Mouse (Mus musculus) MEL (cell line): ENCODE results near the gene Tmem167b. TPM values are rescaled to one million over a fixed set of nuclear protein-coding genes. Genes with fewer than 3 reads are reported as not detected.

Experiments used
- DNase-seq: peaks from one replicate; pipeline ENCODE4 v3.0.0; 2011; ENCODE audit warnings: low read depth, low spot score
- H3K27ac ChIP-seq: 2 replicates; pipeline ENCODE4 v1.5.1; 2012; ENCODE audit warnings: low read depth, mild to moderate bottlenecking, control low read depth, low read length, moderate library complexity; ENCODE audit not compliant: control insufficient read depth
- H3K27me3 ChIP-seq, 2 experiments: fragments of 150-350 bp in 1 of 2; sonication (generic) in 1 of 2; 2 replicates each; pipeline ENCODE4 v1.6.1; 2012; ENCODE audit warnings: low read length in 2 of 2, mild to moderate bottlenecking in 2 of 2, improper control_type of control experiment in 1 of 2, moderate library complexity in 1 of 2; ENCODE audit not compliant: insufficient read depth in 2 of 2, control insufficient read depth in 1 of 2
- H3K36me3 ChIP-seq, 2 experiments: 2 replicates each; pipeline ENCODE4 v1.6.1; 2012 to 2014; ENCODE audit warnings: low read length in 2 of 2, improper control_type of control experiment in 1 of 2, inconsistent platforms in 1 of 2, mild to moderate bottlenecking in 1 of 2; ENCODE audit not compliant: insufficient read depth in 2 of 2, control insufficient read depth in 1 of 2
- H3K4me1 ChIP-seq, 2 experiments: fragments of 150-350 bp in 1 of 2; sonication (generic) in 1 of 2; 2 replicates each; pipeline ENCODE4 v1.6.1; 2012; ENCODE audit warnings: low read length in 2 of 2, improper control_type of control experiment in 1 of 2, mild to moderate bottlenecking in 1 of 2; ENCODE audit not compliant: insufficient read depth in 2 of 2, control insufficient read depth in 1 of 2
- H3K4me3 ChIP-seq, 2 experiments: fragments of 150-350 bp in 1 of 2; sonication (generic) in 1 of 2; 2 replicates each; pipeline ENCODE4 v1.5.1; 2012; ENCODE audit warnings: low read depth in 2 of 2, low read length in 2 of 2, mild to moderate bottlenecking in 2 of 2, moderate library complexity in 2 of 2, control low read depth in 1 of 2, improper control_type of control experiment in 1 of 2; ENCODE audit not compliant: control insufficient read depth in 1 of 2, insufficient read depth in 1 of 2
- H3K79me2 ChIP-seq: 2 replicates; pipeline ENCODE4 v1.6.1; 2012; ENCODE audit warnings: mild to moderate bottlenecking, low read length, moderate library complexity; ENCODE audit not compliant: control insufficient read depth, poor library complexity, insufficient read depth
- H3K9ac ChIP-seq: 2 replicates; pipeline ENCODE4 v1.6.1; 2012; ENCODE audit warnings: low read depth, mild to moderate bottlenecking, control low read depth, low read length, moderate library complexity; ENCODE audit not compliant: control insufficient read depth, poor library complexity, severe bottlenecking
- H3K9me3 ChIP-seq: fragments of 150-350 bp; sonication (generic); replicated peaks from 2 replicates; pipeline ENCODE4 v1.6.1; 2012; ENCODE audit warnings: mild to moderate bottlenecking, low read length, improper control_type of control experiment, moderate library complexity; ENCODE audit not compliant: insufficient read depth
- BHLHE40 ChIP-seq: IDR thresholded peaks from 2 replicates; pipeline ENCODE4 v1.6.1; 2012; ENCODE audit warnings: low read depth, mild to moderate bottlenecking, inconsistent platforms, low read length, improper control_type of control experiment, borderline replicate concordance
- CHD1 ChIP-seq: IDR thresholded peaks from 2 replicates; pipeline ENCODE4 v1.6.1; 2012; ENCODE audit warnings: low read depth, mild to moderate bottlenecking, inconsistent platforms, low read length, improper control_type of control experiment
- CTCF ChIP-seq, 3 experiments: IDR thresholded peaks in 2 of 3; conservative IDR thresholded peaks in 1 of 3; 2 replicates each; pipeline ENCODE4 v1.5.1; 2011 to 2012; ENCODE audit warnings: low read length in 3 of 3, low read depth in 2 of 3, mild to moderate bottlenecking in 2 of 3, improper control_type of control experiment in 1 of 3, inconsistent platforms in 1 of 3, mixed read lengths in 1 of 3, moderate library complexity in 1 of 3; ENCODE audit not compliant: control insufficient read depth in 1 of 3, insufficient read depth in 1 of 3, poor library complexity in 1 of 3, severe bottlenecking in 1 of 3
- ELF1 ChIP-seq: IDR thresholded peaks from 2 replicates; pipeline ENCODE4 v1.6.1; 2014; ENCODE audit warnings: low read depth, mild to moderate bottlenecking, inconsistent platforms, low read length, improper control_type of control experiment, moderate library complexity
- EP300 ChIP-seq, 2 experiments: IDR thresholded peaks; 2 replicates each; pipeline ENCODE4 v1.6.1; 2011; ENCODE audit warnings: improper control_type of control experiment in 2 of 2, low read length in 2 of 2, low read depth in 1 of 2, mild to moderate bottlenecking in 1 of 2
- GABPA ChIP-seq: IDR thresholded peaks from 2 replicates; pipeline ENCODE4 v1.6.1; 2012; ENCODE audit warnings: low read depth, mild to moderate bottlenecking, inconsistent platforms, low read length, improper control_type of control experiment, moderate library complexity
- GATA1 ChIP-seq: IDR thresholded peaks from 2 replicates; pipeline ENCODE4 v1.6.1; 2011; ENCODE audit warnings: low read depth, low read length, improper control_type of control experiment
- KAT2A ChIP-seq: conservative IDR thresholded peaks from 2 replicates; pipeline ENCODE4 v1.6.1; 2012; ENCODE audit warnings: low read depth, low read length, improper control_type of control experiment, inconsistent platforms
- MEF2A ChIP-seq: IDR thresholded peaks from 2 replicates; pipeline ENCODE4 v1.6.1; 2014; ENCODE audit warnings: low read depth, mild to moderate bottlenecking, inconsistent platforms, low read length, improper control_type of control experiment; ENCODE audit not compliant: poor library complexity, insufficient replicate concordance, severe bottlenecking; ENCODE audit errors: extremely low read depth
- MXI1 ChIP-seq: IDR thresholded peaks from 2 replicates; pipeline ENCODE4 v1.6.1; 2011; ENCODE audit warnings: mild to moderate bottlenecking, low read depth, low read length, improper control_type of control experiment
- NRF1 ChIP-seq: IDR thresholded peaks from 2 replicates; pipeline ENCODE4 v1.6.1; 2014; ENCODE audit warnings: low read depth, mild to moderate bottlenecking, inconsistent platforms, low read length, improper control_type of control experiment, moderate library complexity; ENCODE audit not compliant: poor library complexity, insufficient read depth, severe bottlenecking
- POLR2A ChIP-seq, 2 experiments: IDR thresholded peaks; 2 replicates each; pipeline ENCODE4 v1.6.1; 2011 to 2012; ENCODE audit warnings: low read length in 2 of 2, mild to moderate bottlenecking in 2 of 2, control low read depth in 1 of 2, improper control_type of control experiment in 1 of 2, low read depth in 1 of 2, moderate library complexity in 1 of 2; ENCODE audit not compliant: control insufficient read depth in 1 of 2, insufficient read depth in 1 of 2, poor library complexity in 1 of 2
- RAD21 ChIP-seq: IDR thresholded peaks from 2 replicates; pipeline ENCODE4 v1.6.1; 2011; ENCODE audit warnings: mild to moderate bottlenecking, low read depth, low read length, improper control_type of control experiment
- SIN3A ChIP-seq: IDR thresholded peaks from 2 replicates; pipeline ENCODE4 v1.6.1; 2012; ENCODE audit warnings: low read length, improper control_type of control experiment, inconsistent platforms
- SMC3 ChIP-seq: IDR thresholded peaks from 2 replicates; pipeline ENCODE4 v1.6.1; 2011; ENCODE audit warnings: low read depth, low read length, improper control_type of control experiment
- TCF12 ChIP-seq: IDR thresholded peaks from 2 replicates; pipeline ENCODE4 v1.6.1; 2014; ENCODE audit warnings: low read depth, mild to moderate bottlenecking, inconsistent platforms, low read length, improper control_type of control experiment, moderate library complexity
- ZC3H11A ChIP-seq: IDR thresholded peaks from 2 replicates; pipeline ENCODE4 v1.6.1; 2012; ENCODE audit warnings: low read depth, mild to moderate bottlenecking, inconsistent platforms, low read length, improper control_type of control experiment
- polyA plus RNA-seq, 2 experiments: library from polyadenylated mRNA; stranded (reverse) in 1 of 2; unstranded in 1 of 2; fragments of >175 nt in 1 of 2; fragments of >200 nt in 1 of 2; gene quantifications; 2 replicates each; pipeline versions ENCODE4 v1.2.1 to v1.2.4; 2012; ENCODE audit warnings: low replicate concordance in 2 of 2, low read depth in 1 of 2; ENCODE audit not compliant: insufficient read length in 2 of 2, insufficient read depth in 1 of 2, missing spikeins in 1 of 2
- total RNA-seq: library from RNA; depleted of rRNA; stranded (reverse); fragments of 300-350 nt; gene quantifications from 2 replicates; pipeline ENCODE4 v1.2.3, GENCODE M21; 2012

Gene Tmem167b
- total and polyA plus RNA-seq, 3 experiments, result 15.9 to 20.8 TPM; not detected in 1

- H3K4me3 ChIP-seq, result no peak overlapping the region
- peaks cover 10 to 16% of the 10 kb centered on the region in 2 experiments for H3K27me3 ChIP-seq
- H3K36me3 ChIP-seq, result no peaks in the 10 kb centered on the region
- no peaks in the 10 kb centered on the region for H3K4me1 ChIP-seq
- DNase-seq, result peak; percentile 90
- TF ChIP-seq RAD21 (peak; percentile 61), CTCF (IDR thresholded peaks at IDR 0.05 in 2 of 3, conservative IDR thresholded peaks at IDR 0.05 in 1 of 3; ENCODE audit: control insufficient read depth in 1 of 3, insufficient read depth in 1 of 3, low read depth in 2 of 3, low read length in 3 of 3, poor library complexity in 1 of 3, severe bottlenecking in 1 of 3) (peak; percentile 77 to 91 (median 81)), MXI1 (peak; percentile 44; the same call in 1 of the 2 replicates), BHLHE40 (no peak), KAT2A (no peak), SIN3A (peak; percentile 83), SMC3 (peak; percentile 84), ZC3H11A (peak; percentile 52; the same call in 1 of the 2 replicates), POLR2A (IDR thresholded peaks at IDR 0.05; ENCODE audit: control insufficient read depth in 1 of 2, insufficient read depth in 1 of 2, low read depth in 1 of 2, low read length in 2 of 2, poor library complexity in 1 of 2) (no peak)
- no peak overlapping the region for H3K9ac ChIP-seq
- H3K79me2 ChIP-seq, result no peaks in the 10 kb centered on the region
- H3K27ac ChIP-seq, result no peak overlapping the region
- no peaks in the 10 kb centered on the region for H3K9me3 ChIP-seq
Observed at GRCm38 (mm10) chr3:108537303-108537702, 25.0 kb downstream of the Tmem167b start.

GRCm38 (mm10) chr3:108536517-108537260 lies 25.6 kb downstream of the Tmem167b start, which contains the start of gene 5330417C22Rik:
Gene 5330417C22Rik, minus strand, starts transcription at chr3:108536536.
- no peaks in the 10 kb centered on the region for H3K79me2 ChIP-seq
- DNase-seq, result no peak
- H3K36me3 ChIP-seq, result no peaks in the 10 kb centered on the region
- H3K27me3 ChIP-seq, result peaks cover 11 to 19% of the 10 kb centered on the region in 2 experiments
- H3K9ac ChIP-seq, result no peak within 1 kb of the TSS
- no peak within 1 kb of the TSS for H3K4me3 ChIP-seq
- TF ChIP-seq BHLHE40 (peak; percentile 17; the same call in 1 of the 2 replicates), GATA1 (no peak), CHD1 (no peak)
- no peak within 1 kb of the TSS for H3K27ac ChIP-seq
- no peaks in the 10 kb centered on the region for H3K4me1 ChIP-seq
- no peaks in the 10 kb centered on the region for H3K9me3 ChIP-seq

GRCm38 (mm10) chr3:108535896-108536516 lies 26.3 kb downstream of the Tmem167b start:
- H3K4me1 ChIP-seq, result no peaks in the 10 kb centered on the region
- H3K4me3 ChIP-seq, result no peak overlapping the region
- H3K27me3 ChIP-seq, result peaks cover 12 to 19% of the 10 kb centered on the region in 2 experiments
- H3K36me3 ChIP-seq, result no peaks in the 10 kb centered on the region
- H3K9me3 ChIP-seq, result no peaks in the 10 kb centered on the region
- no peak overlapping the region for H3K27ac ChIP-seq
- no peak for DNase-seq
- no peaks in the 10 kb centered on the region for H3K79me2 ChIP-seq
- no peak overlapping the region for H3K9ac ChIP-seq
- TF ChIP-seq RAD21 (no peak), NRF1 (no peak), SMC3 (no peak), TCF12 (no peak), EP300 (IDR thresholded peaks at IDR 0.05; ENCODE audit: low read depth in 1 of 2, low read length in 2 of 2) (no peak), MEF2A (no peak), MXI1 (no peak), ZC3H11A (no peak), GABPA (no peak), ELF1 (no peak), CHD1 (no peak)
